Mouse (Mus musculus) spleen, postnatal 4 days (tissue): ENCODE data around the gene Nek7.
A peak's percentile ranks its signal among the peaks of the same experiment; 100 is the strongest.

Experiments
- DNase-seq, 2 experiments: peaks; one replicate each; pipeline ENCODE4 v3.0.0; 2022; ENCODE audit warnings: low spot score in 2 of 2

Nek7 gene

GRCm38 (mm10) chr1:138608336-138608735, 11.6 kb downstream of the Nek7 start:
- DNase-seq, result peak in 1 of 2 experiments; percentile 55

GRCm38 (mm10) chr1:138607862-138608261, 12.1 kb downstream of the Nek7 start:
- peak in 1 of 2 experiments; percentile 15 for DNase-seq

GRCm38 (mm10) chr1:138606771-138607170, 13.2 kb downstream of the Nek7 start:
- peak in 1 of 2 experiments; percentile 48 for DNase-seq

DNA sequence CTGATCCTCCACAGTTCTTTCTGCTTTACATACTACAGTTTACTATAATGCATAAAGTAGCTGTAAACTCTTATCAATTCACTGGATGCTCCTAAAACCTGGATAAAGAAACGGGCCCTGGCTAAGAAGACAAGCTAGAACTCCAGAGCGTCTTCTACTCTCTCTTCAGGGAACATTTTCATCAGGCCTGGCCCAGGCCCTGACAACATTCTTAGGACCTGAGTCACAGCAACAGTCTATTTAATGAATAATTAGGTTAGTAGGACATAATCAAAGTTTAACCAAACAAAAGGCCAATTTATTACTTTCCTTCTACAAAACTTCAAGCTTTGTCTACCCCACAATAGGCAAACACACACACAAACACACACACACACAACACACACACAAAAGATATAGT, 15.2 kb downstream of the Nek7 start:
- no peak for DNase-seq

DNA sequence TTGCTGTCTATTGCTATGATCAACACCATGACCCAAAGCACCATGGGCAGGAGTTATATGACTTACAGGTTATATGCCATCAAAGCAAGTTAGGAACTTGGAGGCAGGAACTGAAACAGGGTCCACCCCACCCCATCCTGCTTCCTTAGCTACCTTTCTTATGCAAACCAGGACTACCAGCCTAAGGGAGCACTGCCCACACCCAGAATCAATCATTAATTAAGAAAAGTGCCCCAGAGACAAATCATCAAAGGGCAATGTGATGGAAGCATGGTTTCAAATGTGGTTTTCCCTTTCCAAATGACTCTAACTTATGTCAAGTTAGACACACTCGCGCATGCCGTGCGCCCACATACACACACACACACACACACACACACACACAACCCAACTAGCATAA, 16.0 kb downstream of the Nek7 start:
- DNase-seq, result no peak

DNA sequence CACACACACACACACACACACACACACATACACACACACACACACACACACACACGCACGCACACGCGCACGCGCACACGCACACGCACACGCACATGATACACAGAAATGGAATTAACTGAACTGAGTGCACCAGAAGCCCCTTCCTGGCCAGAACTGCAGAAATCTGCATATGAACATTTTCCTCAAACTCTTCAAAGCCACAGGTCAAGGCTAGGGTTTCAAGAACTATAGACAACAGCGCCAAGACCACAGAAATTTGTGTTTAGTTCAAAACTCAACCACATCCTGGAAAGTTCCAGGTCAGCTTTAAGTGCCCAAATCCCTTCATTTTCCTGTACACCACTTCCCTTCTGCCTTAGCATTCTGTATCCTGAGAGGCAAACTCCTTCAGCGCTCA, 21.9 kb downstream of the Nek7 start:
- DNase-seq, result no peak

DNA sequence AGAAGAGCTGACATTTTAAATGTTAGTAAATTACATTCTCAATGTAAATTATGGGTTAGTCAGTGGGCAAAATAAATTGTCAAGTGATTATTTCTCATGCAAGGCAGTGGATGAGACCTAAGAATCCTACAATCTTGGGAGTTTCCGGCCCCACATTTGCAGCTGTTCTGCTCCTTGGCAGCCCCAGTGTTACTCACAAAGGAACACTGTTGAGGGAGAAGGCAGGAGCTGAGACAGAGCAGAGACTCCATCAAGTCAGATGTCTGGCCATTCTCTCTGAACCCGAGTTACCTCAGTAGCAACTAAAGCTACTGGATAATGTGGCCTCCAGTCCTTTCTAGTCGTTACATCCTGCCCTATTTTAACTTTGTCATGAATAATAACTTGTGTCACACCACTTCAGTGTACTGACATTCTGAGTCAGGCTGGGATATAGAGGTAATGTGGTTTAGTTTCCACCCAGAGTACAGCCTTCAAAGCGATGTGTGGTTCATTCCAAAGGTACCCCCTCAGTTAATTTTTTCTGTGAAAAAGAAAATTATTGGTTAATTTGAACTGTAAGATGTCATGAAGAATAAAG, 23.7 kb downstream of the Nek7 start:
- DNase-seq, result no peak

GRCm38 (mm10) chr1:138594910-138595309, 25.0 kb downstream of the Nek7 start:
- no peak for DNase-seq

DNA sequence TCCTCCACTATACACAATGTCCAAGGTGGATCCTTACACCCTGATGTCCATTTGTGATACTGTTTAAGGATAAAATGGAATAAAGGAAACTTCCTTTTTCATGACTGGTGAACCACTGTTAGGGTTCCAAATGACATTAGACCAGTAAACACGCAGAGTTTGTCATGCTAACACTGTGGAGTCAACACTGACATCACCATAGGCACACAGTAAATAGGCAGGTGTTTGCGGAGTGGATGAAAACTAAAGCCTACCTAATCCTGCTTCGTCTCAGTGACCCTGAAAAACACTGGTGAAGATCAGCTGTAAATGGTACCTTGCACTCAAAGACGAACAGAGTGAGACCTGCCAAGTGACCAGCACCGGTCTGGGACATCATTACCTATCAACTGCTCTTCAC, 26.0 kb downstream of the Nek7 start:
- DNase-seq, result no peak

DNA sequence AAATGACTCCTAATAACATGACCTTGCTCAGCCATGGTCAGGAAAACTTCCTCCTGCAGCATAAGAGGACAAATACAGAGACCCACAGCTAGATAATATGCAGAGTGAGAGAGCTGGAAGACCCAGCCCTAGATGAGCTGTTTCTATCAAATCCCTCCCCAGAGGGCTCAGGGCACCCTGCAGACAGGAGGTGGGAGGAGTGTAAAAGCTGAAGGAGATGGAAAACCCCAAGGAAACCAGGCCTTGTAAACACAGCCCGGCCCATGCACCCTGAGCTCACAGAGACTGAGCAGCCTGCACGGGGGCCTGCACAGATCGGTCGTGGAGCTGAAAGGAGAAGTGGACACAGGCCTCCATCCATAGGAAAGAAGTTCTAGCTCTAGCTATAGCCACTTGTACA, 27.5 kb downstream of the Nek7 start:
- no peak for DNase-seq

DNA sequence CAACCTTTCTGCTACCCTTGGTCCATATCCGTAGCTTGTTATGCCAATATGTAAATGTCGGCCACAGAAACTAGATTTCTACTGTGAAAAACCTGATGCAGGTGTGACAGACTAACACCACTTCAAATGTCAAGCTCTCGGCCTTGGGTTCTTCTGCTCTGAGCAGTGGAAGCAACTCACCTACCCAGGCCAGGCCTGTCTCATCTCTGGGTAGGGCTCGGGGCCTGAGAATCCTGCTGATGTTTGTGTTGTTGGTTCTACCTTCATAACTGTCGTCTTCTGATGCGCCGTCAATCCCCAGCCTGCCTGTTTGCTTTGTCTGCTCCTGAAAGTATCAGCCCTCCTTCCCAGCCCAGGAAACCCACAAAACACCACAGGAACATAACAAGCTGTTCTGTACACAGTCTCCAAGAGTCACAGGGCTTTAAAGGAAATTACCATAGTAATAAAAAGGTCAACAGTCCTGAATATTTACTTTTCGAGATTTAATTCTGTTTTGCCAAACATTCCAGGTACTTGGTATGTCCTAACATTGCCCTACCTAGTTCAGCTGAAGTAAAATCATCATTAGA, 29.4 kb downstream of the Nek7 start:
- DNase-seq, result no peak

GRCm38 (mm10) chr1:138589126-138589525, 30.8 kb downstream of the Nek7 start:
- no peak for DNase-seq

- DNase-seq, result no peak
Observed at GRCm38 (mm10) chr1:138587812-138588211, 32.1 kb downstream of the Nek7 start.

DNA sequence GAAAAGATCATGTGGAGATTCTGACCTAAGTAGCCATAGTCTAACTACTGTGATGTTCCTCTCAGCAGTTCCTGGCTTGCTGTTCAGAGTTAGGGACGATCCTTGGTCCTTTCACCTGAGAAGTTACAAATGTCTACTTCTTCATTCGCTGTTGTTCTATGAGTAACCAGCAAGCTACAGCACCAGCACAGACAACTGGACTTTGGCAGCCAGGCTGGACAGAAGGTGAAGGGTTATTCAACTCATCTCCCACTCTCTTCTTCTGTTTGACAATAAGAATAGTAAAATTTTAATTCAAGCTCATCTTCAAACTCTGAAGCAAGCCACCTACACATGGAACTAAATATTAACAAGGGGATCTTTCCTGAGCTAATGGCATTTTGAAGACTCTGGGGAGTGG, 33.0 kb downstream of the Nek7 start:
- no peak for DNase-seq

- DNase-seq, result no peak
Observed at GRCm38 (mm10) chr1:138584423-138585013, 35.4 kb downstream of the Nek7 start.

GRCm38 (mm10) chr1:138582225-138582624, 37.7 kb downstream of the Nek7 start:
- DNase-seq, result no peak

GRCm38 (mm10) chr1:138579822-138580492, 40.0 kb downstream of the Nek7 start:
- no peak for DNase-seq

- no peak for DNase-seq
Observed at GRCm38 (mm10) chr1:138579207-138579606, 40.7 kb downstream of the Nek7 start.

DNA sequence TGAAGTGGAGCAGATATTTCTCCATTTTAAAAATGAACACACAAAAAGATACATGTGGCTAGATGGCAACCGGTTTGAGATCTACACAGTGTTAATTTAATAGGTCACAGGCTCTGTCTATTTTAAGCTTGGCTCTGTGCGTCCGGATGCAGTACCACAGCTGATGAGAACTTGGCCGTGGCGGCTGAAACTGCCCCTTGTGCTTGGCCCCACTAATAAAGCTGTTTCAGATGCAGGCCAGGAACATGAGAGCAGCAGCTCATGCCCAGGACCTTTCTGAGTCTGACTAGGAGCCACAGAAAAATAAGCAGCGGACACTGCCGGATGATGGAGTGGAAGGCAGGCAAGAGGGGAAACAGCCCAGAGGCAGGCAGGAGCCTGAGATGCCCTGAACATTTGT, 43.1 kb downstream of the Nek7 start:
- DNase-seq, result no peak

DNA sequence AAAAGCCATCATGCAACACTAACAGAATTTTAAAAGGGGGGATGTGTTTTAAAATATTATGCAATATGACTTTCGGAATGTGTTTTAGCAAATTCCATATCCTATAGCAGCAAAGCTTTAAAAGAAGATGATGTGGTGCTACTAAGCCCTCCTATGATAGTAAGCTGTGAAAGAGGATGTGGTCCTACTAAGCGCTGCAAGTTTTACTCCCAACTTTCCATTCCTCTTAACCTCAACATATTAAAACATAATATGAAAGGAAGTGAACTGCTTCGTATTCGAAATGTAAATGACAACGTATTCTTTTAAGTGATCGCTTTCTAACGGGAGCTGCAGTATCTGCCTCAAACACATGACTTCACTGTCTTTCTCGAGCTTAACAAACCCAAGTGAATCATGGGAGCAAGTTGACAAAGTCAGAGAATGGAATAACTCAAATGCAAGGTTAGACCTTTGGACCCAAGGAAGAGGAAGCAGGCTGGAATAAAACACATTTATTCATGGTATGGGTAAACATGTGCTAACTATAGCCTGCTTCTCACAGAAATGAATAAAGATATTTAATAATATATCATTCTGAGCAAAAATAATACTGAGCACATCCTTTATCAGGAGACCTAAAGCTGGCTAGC, 43.8 kb downstream of the Nek7 start:
- DNase-seq, result no peak

DNA sequence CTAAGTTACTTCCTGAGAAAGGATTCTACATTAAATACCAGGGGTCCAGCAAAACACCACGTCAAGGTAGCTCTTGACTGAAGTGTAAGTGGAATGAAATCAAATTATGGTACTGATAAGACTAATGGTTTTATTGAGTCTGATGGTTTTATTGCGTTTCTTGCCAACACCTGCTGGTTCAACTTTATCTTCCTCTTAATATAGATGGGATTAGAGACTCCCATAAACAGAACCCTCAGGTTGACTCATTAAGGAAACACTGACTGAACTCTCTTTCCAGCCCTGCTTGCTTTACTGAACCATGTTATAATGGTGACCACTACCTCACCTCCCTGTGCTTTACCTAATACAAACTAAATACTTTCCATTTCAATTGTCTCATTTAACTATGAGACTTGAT, 44.3 kb downstream of the Nek7 start:
- no peak for DNase-seq

- no peak for DNase-seq
Observed at GRCm38 (mm10) chr1:138571565-138572361, 48.2 kb downstream of the Nek7 start.
